Mouse (Mus musculus) hematopoietic stem cell, adult 5-6 weeks (primary cell): ENCODE data around the gene Wdr4. TPM values are rescaled to one million over a fixed set of nuclear protein-coding genes. Genes with fewer than 3 reads are reported as not detected.
A peak's percentile ranks its signal among the peaks of the same experiment; 100 is the strongest.

Source experiments
- ATAC-seq, 2 experiments: fragments of 125-278 bp in 1 of 2; replicated peaks in 1 of 2; 2 replicates each; pipeline ENCODE4 v1.8.0; 2016 to 2017; ENCODE audit warnings: inconsistent platforms in 2 of 2, mild to moderate bottlenecking in 2 of 2, moderate number of reproducible peaks in 2 of 2, low read depth in 1 of 2, moderate TSS enrichment in 1 of 2; ENCODE audit not compliant: low FRiP score in 2 of 2, poor library complexity in 2 of 2, severe bottlenecking in 2 of 2, insufficient read depth in 1 of 2, low TSS enrichment in 1 of 2
- total RNA-seq: library from RNA; stranded (forward); fragments of 172-1452, 232-1000 nt; gene quantifications from 2 replicates; pipeline ENCODE4 v1.2.3, GENCODE M21; 2017

Gene Wdr4
- total RNA-seq, 1 experiment from 2014 or later, result 25.9 TPM

- ATAC-seq, result no peak
Measured at GRCm38 (mm10) chr17:31468496-31468895, 51.3 kb downstream of the Wdr4 start.

- ATAC-seq, result no peak
Measured at GRCm38 (mm10) chr17:31466854-31467253, 52.9 kb downstream of the Wdr4 start.

- ATAC-seq, result no peak
Measured at GRCm38 (mm10) chr17:31462506-31462905, 57.3 kb downstream of the Wdr4 start.

GRCm38 (mm10) chr17:31460416-31460815, 59.4 kb downstream of the Wdr4 start:
- no peak for ATAC-seq

GRCm38 (mm10) chr17:31456723-31457567, 62.8 kb downstream of the Wdr4 start:
- 0 out of 4 replicates have a peak, but pooled peaks of 1 of the 2 experiments have one; percentile 2 for ATAC-seq

GRCm38 (mm10) chr17:31454056-31454455, 65.7 kb downstream of the Wdr4 start:
- ATAC-seq, result no peak

- ATAC-seq, result no peak
Measured at GRCm38 (mm10) chr17:31453476-31453875, 66.3 kb downstream of the Wdr4 start.

- ATAC-seq, result no peak
Measured at GRCm38 (mm10) chr17:31452816-31453215, 67.0 kb downstream of the Wdr4 start.

GRCm38 (mm10) chr17:31451179-31451708, 68.5 kb downstream of the Wdr4 start:
- no peak for ATAC-seq

- no peak for ATAC-seq
Measured at GRCm38 (mm10) chr17:31450206-31450605, 69.6 kb downstream of the Wdr4 start.

GRCm38 (mm10) chr17:31448519-31448918, 71.3 kb downstream of the Wdr4 start:
- ATAC-seq, result no peak

- no peak for ATAC-seq
Measured at GRCm38 (mm10) chr17:31447766-31448165, 72.0 kb downstream of the Wdr4 start.

GRCm38 (mm10) chr17:31445061-31445731, 74.6 kb downstream of the Wdr4 start:
- no peak for ATAC-seq

Other genes starting within 250 kb of the Wdr4 start
- gene Rsph1, start 242.6 kb downstream of the Wdr4 start, total RNA-seq, result 0.69 and 2.9 TPM in 2 replicates
- gene Slc37a1, start 233.2 kb downstream of the Wdr4 start, total RNA-seq, result 12.0 and 44.0 TPM in 2 replicates
- gene Pde9a, start 133.8 kb downstream of the Wdr4 start, total RNA-seq, result 0.38 and 2.6 TPM in 2 replicates
- 127 and 203 TPM in 2 replicates for gene Ndufv3, start 135 bp upstream of the Wdr4 start, total RNA-seq
- gene Pknox1, start 44.8 kb upstream of the Wdr4 start, total RNA-seq, result 30.8 and 31.6 TPM in 2 replicates
- gene Cbs, start 117.3 kb upstream of the Wdr4 start, total RNA-seq, result 0.75 TPM in 1 of 2 replicates, not detected in the other
- gene U2af1, start 138.9 kb upstream of the Wdr4 start, total RNA-seq, result 224 and 307 TPM in 2 replicates
- not detected in 2 replicates for gene Cryaa, start 157.8 kb upstream of the Wdr4 start, total RNA-seq